Mouse (Mus musculus): ENCODE results near the gene A830031A19Rik.

GRCm38 (mm10) chr11:24098069-24098468 lies 23.2 kb upstream of the A830031A19Rik start:
- no peak for TF ChIP-seq CTCF (IDR thresholded peaks at IDR 0.05; ENCODE audit: low read depth, low read length)
- no peak for TF ChIP-seq POLR2A (IDR thresholded peaks at IDR 0.05; ENCODE audit: insufficient read depth, low read length)

Measured in ES-Bruce4 (cell line).